Mouse (Mus musculus) frontal cortex, postnatal 14 days (tissue): ENCODE results near the gene Ap1ar.
A peak's percentile ranks its signal among the peaks of the same experiment; 100 is the strongest.
"Not testable (repeated sequence)": the region's sequence is repeated elsewhere in the genome, so short reads cannot be mapped to it uniquely, and the experiment has no call there.

Source experiments
- DNase-seq, 2 experiments: peaks; one replicate each; pipeline ENCODE4 v3.0.0; 2022; ENCODE audit warnings: low spot score in 2 of 2

Ap1ar gene

DNA sequence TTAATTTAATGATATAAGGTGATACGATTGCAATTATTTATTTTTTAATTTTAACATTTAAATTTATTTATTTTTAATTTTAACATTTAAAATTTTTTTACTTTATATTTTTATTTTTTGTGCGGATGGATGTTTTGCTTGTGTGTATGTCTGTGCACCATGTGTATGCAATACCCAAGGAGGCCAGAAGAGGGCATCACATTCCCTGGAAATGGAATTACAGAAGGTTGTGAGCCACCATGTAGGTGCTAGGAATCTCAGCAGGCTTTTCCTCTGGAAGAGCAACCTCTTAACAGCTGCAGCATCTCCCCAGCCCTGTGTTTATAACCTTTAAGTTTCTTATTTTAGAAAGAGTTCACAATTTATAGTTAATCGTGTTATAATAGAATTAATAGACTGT, 41.6 kb downstream of the Ap1ar start:
- no peak for DNase-seq

DNA sequence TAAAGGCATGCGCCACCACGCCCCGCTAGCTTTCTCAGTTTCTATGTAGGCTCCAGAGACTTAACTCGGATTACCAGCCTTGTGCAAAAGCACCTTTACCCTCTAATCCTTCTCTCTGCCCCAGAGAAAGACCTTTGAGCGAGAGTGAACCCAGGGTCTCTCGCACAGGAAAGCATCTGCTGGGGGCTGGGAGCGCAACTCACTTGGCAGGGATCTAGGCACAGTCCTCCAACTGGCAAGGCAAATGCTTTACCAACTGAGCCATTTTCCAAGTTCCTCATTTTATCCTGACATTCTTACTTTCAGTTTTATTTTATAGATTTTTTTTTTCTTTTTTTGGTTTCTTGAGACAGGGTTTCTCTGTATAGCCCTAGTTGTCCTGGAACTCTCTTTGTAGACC, 44.3 kb downstream of the Ap1ar start:
- no peak for DNase-seq

DNA sequence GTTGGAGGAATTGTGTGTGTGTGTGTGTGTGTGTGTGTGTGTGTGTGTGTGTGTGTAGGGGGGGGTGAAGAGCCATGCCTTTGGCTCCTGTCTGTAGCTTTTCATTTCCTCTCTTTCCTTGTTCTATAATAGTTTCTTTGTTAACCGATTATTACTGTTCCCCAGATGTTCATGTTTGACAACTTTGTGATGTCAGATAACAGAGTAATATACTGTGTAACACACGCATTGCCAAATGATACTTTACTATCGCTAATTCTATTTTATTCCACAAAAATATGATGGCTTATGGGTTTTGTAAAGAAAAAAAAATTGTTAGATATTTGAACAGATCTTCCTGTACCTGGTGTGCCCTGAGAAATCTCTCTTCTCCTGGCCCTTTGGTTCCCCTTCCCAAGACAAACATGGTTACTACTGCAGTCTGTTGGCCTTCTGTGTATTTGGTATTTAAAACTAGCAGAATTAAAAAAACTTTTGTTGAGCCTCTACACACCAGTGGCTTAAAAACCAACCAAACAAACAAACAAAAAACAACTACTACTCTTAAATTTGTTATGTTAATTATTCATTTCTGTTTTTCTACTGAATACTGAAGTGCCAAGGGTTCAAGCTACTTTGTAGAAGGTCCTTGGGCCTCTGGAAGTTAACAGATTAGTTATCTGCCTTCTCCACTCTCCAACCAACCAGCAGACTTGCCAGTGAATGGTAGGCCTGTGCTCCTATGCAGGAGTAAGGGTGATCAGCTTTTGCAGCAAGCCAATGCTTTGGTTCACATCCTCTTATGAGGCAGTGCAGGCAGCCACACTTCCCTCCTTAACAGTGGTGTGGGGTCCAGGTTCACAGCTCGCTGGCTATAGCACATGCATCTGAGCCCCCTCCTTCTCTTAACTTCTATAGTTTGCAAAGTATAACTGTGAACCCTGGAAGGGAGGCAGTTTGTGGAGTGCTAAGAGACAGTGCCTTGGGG, 45.4 kb downstream of the Ap1ar start:
- DNase-seq, result no peak

DNA sequence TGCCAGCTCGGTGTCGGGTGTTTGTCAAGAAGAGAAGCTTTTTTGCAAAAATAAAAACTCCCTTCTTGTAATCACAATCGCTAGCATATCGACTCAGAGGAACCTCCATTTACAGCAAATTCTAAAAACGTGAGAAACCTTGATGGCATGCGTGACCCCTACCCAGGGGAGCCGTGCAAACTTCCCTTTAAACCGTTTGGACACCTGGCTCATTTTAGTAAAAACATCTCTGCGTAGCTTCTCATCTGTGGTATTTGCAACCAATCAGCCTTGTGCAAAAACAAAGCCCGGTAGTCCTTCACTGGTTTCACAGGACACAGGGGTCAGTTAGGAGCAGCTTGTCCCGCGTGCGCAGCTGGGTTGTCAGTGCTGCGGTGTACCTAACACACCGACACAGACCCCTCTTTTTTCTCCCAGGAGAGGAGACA, 46.3 kb downstream of the Ap1ar start:
- DNase-seq, result no peak

DNA sequence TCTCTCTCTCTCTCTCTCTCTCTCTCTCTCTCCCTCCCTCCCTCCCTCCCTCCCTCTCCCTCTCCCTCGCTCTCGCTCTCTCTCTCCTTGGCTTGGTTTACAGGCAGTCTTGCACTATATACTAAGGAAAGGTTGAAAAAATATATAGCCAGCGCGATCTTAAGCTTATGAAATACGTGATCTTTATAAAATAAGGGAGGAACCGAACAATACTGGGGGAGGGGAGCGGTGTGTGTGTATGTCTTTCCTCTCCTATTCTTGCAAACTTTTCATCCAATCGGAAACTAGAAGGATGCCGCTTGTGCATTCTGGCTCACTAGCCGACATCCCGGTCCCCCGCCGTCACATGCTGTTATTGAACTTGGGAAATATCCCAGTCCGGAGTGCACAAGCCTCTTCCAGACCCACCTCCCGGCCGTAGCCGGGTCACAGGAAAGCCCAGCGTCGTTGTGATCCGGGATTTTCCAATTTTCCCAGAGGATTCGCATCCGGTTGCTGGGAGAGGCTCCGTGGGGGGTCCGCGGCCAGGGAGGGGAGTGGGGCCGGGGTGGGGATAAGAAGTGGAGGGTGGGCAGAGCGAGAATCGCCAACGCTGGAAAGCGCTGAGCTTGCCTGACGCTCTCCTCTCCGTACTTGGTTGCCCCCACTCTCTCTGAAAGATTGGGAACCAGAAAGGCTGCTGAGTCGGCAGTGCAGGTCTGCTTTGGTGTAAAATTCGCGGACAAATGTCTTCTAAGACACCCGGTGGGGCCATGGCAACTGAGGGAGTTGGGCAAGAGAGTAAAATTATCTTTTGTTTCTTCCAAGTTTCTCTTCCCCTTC, 46.9 kb downstream of the Ap1ar start:
- no peak for DNase-seq

DNA sequence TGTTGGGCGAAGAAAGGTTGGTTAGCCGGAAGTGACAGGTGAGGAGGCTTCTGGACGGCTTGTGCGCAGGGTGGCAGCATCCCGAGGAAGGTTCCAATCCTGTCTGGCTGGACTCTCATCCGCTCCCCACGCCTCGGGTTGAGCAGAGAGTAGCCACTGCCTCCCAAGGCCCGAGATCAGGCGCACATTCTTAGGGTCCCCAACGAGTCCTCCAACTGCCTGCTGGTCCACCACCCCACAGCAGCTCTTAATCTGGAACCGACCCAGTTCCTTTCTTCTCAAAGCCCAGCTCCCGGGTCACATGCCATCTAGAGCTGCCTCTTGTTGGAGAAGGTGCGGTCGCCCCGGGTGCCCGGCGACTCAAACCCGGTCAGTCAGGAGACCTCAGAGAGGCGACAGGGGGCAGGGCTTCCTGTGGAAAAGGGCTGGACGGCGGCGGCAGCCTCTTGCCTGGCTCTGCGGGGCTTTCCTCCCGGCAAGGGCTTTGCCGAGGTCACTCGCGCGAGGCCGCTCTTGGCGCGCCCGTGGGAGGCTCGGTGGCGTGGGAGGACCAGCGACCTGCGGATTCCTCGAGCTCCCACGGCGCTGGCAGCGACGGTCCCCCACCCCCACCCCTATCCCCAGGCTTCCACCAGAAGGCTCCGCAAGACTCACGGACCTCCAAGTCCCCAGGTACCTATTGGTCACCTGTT, 47.7 kb downstream of the Ap1ar start, which contains the start of gene Tifa:
Tifa (plus strand) TSS at position 306 of the 692 bp plus-strand sequence.
- DNase-seq, result peak; percentile 18 to 33

DNA sequence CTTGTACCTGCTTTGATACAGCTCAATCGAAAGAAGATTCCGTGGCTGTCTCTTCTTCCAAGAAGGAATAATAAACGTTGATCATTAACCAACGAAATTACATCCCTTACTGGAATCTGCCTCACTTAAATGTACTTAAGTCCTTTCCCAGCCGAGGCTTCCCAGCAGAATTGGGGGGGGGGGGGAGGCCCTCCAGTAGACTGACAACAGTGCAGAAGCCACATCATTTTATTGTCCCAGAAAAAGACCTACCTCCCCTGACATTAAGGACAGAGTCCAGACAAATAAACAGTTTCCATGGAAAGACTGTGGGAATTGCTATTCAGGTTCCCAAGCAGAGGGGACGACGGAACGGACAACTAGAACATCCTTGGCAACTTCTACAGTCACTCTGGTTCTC, 48.4 kb downstream of the Ap1ar start:
- no peak for DNase-seq

DNA sequence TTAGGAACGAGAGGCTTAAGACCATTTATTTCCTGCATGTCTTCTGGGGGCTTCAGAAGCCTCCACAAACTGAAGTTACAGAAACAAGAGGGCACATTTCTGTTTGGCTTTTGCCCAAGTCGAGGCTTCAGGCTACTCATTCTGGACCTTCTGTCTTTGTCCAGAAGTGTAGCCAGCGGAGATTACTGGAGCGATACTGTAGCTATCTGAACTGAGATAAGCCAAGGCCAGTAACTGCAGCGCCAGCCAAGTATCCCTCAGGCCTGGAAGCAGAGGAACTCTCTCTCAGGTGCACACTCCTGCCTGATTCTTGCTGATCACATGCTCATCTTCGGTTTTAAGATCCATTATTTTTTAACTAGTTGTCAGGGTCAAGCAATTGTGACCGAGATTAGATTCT, 49.3 kb downstream of the Ap1ar start:
- no peak for DNase-seq

DNA sequence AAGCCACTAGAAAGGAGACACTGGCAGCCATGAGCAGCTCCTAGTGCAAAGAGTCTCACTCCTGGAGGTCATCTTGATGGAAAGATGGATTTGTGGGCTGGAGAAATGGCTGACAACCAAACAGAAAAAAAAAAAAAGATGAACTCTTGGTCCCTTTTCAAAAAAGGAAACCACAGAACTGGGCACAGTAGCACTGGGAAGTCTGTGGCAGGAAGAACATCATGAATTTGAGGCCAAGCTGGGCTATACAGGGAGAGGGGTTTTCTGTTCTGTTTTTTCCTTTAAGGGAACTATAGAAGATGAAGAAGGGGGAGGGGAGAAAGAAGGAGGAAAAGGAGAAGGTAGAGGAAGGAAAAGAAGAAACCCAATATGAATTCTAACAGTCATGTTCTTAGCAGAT, 50.3 kb downstream of the Ap1ar start:
- DNase-seq, result no peak

DNA sequence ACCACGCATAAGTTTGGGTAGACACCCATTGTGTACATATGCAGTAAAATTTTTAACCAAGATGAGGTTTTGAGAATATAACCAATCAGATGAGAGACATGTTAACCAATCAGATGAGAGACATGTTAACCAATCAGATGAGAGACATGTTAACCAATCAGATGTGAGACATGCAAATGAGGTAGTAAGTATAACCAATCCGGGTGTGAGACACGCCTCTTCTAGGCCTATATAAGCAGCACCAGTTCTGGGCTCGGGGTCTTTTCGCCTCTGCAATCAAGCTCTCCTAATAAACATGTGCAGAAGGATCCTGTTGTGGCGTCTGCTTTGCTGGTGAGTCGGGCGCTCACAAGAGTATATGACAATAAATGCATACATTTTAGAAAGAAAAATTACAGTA, 53.6 kb downstream of the Ap1ar start:
- DNase-seq, result not testable (repeated sequence)

DNA sequence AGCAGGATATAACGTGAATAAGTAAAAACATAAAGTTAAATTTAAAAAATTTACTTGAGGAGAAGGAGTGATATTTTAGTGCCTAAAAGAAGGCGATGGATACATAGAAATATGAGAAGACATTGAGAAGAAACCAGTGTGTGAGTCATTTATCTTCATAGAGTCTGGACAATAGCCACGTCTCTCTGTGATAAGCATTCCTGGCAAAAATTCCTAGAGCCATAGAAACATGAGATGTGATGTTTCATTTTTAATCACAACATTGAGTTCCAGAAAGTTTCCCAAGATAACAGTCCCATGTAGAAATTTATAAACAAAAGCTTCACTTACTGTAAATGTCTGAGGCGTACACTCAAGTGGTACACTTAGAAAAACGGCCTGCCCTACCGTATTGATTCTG, 54.4 kb downstream of the Ap1ar start:
- no peak for DNase-seq

DNA sequence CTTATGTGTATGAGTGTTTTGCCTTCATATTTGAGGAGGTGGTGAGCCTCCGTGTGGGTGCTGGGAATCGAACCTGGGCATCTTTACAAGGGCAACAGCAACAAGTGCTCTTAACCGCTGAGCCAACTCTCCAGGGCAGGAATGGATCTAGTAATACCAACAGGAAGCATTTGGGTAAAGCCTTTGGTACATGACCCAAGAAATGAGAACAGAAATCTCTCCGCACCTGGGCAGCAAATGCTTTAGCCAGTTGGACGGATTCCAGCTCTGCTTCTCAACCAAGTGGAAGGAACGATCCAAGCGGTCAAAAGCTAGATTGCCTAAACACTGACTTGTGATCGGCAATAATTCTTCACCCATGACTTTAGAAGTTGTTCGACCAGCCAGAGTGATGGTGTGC, 56.4 kb downstream of the Ap1ar start:
- DNase-seq, result no peak

DNA sequence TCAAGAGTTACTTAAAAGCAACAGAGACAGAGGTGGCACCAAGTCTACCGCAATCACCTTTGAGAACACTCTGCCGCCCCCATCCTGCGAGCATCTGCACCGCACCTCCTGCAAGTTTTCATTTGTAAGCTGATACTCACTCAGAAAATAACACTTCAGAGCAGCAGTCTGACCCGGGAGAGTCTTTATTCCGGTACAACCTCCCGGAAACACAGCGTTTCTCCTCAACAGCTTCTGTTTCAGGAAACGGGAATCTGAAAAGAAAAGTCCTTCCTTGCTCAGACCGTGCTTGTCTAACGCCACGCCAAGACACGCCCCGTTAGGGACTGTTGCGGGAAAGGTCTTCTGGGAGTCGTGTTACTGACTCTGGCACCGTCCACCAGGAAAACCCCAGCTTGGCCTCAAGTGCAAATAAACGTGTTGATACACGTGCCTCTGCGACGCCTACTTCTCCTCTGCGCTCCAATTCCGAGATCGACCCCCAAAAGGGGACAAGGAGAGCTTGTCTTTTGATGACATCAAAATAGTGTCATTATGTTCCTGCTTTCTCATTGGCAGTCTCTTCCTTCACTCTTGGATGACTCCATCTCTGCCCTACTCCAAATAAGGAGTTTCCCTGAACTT, 57.2 kb downstream of the Ap1ar start, which contains the start of gene Alpk1:
Alpk1 (minus strand) TSS at position 507 of the 624 bp plus-strand sequence.
- DNase-seq, result peak in 1 of 2 experiments; percentile 40

DNA sequence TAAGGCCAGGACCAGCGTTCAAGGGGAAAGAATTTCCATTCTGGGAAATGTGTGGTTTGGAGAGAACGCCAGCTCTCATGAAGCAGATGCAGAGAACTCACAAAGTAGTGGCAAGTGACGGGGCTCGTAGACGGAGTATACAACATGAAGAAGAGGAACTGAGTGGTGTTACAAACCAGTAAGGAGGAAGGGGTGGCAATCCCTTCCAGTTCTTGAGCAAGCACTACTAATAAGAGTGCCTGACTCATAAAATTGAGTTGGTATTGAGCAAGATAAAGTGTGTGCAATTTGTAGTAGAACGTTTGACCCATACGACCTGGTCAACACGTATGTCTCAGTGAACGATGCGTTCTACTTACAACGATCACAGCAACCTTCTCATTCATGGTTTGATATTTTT, 68.2 kb downstream of the Ap1ar start:
- DNase-seq, result no peak

DNA sequence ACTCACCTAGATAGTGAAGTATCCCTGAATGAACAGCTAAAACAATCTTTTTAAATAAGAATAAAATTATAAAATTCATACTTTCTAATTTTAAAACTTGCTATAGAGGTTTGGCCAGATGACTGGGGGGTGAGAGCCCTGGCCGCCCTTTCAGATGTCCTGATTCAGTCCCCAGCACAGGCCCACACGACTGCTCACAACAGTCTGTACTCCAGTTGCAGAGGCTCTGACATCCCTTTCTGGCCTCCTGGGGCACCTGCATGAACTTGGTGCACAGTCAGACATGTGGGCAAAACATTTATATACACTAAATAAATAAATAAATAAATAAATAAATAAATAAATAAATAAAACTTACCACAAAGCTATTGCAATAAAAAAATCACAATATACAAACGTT, 71.4 kb downstream of the Ap1ar start:
- no peak for DNase-seq

DNA sequence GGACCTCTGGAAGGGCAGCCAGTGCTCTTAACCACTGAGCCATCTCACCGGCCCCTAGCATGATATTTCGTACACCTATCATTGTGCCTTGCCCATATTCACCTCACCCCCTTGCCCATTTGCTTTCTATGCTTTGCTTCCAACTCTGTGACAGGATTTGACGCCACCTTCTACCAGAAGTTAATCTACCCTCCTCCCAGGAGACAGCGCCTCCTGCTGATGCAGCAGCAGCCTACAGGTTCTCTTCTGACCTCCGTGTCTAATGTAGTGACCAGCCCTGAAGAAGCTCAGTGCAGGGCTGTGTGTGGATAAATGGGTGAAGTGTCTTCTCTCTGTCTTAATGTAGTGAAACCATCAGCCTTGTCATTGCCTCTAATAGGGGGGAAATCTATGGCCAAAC, 72.8 kb downstream of the Ap1ar start:
- no peak for DNase-seq

DNA sequence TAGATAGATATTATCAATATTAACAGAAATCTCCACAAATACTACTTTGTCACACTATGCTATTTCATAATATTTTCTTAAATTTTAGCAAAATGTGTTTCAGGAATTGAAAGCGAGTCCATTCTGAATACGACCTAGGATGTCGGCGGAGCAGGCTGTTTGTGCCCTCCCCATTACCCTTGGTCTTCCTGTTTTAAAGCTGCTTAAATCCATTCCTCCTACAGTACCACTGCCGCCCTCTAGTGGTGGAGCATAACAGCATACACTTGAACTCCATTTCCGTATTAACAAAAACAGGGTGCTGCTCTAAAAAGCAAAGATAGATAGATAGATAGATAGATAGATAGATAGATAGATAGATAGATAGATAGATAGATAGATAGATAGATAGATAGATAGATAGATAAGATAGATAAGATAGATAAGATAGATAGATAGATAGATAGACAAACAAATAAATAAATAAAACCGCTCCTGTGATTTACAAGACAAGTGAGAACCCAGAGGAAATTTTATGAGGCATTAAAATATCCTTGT, 74.2 kb downstream of the Ap1ar start:
- peak in 1 of 2 experiments; percentile 55 for DNase-seq

DNA sequence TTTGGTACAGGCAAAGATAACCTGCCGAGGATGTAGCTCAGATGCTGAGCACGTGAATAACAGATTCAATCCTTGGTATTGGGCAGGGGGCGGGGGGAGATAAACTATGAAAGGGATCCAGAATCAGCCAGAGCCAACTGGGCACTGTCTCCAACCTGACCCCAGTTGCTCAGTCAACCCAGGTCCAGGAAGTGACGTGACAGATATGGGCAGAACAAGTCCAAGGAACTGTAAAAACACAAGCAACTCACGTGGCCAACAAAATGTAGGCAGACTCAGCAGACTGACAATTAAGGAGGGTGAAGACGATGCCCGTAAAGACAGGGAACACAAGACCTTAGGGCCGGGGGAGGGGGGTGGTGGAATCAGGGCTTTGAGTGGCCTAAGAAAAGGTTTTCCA, 74.9 kb downstream of the Ap1ar start:
- no peak for DNase-seq

DNA sequence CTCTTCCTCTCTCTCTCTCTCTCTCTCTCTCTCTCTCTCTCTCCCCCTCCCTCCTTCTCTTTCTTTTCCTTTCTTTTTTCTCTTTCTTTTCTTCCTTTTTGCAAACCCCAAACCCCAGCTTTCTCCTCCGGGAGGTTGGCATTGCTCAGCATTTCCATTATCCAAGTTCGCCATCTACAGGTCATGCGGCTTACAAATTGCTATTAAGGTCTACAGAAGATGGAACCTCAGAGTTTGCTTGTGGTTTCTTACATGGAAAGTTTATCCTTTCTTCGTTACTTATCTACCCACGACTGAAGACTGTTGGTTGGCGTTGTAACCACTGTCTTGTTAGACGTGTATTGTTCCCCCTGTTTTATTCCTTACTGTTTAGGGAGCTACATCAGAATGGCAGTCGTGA, 78.1 kb downstream of the Ap1ar start:
- peak in 1 of 2 experiments; percentile 31 for DNase-seq

DNA sequence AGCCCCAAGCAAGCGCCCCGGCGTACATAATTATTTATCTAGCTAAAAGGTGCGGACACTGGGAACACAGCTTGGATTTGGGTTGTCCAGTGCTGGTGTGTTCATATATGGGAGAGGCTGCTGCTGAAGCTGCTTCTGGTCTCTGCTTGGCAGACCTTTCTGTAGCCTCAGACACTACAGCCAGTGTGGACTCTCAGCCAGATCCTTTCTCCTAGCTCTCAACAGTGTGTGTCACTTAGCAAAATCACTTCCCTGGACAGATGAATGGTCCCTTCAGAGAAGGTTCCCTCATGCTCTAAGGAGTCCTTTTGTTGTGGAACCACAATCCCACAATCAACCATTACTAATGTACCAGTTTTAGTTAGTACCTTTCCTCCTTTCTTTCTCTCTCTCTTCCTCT, 78.5 kb downstream of the Ap1ar start:
- no peak for DNase-seq

DNA sequence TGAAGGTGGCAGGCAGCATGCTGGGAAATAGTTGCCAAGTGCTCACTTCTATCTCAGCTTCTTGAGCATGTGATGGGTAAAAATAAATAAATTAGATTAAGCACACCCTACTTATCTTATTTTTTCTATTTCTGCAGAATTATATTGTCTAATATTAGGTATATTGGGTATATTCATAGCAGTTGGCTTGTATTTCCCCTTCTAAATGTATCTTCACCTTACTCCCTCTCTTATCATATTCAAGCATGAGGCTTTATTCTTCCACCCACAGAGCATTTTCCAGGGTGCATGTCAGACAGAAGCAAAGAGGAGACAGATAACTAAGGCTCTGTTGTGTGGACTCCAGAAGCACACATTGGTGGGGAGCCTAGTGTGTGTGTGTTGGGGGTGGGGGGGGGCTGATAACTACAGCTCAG, 79.4 kb downstream of the Ap1ar start:
- no peak for DNase-seq
